Mouse (Mus musculus): ENCODE results near the gene Gm10717. TPM values are rescaled to one million over a fixed set of nuclear protein-coding genes. Genes with fewer than 3 reads are reported as not detected.
"Not testable (repeated sequence)": the region's sequence is repeated elsewhere in the genome, so short reads cannot be mapped to it uniquely, and the experiment has no call there.

The Gm10717 gene
- not detected in 2 replicates for polyA plus RNA-seq (2014; fragmentation: Nextera tagmentation; extraction: Ambion mirVana)

DNA sequence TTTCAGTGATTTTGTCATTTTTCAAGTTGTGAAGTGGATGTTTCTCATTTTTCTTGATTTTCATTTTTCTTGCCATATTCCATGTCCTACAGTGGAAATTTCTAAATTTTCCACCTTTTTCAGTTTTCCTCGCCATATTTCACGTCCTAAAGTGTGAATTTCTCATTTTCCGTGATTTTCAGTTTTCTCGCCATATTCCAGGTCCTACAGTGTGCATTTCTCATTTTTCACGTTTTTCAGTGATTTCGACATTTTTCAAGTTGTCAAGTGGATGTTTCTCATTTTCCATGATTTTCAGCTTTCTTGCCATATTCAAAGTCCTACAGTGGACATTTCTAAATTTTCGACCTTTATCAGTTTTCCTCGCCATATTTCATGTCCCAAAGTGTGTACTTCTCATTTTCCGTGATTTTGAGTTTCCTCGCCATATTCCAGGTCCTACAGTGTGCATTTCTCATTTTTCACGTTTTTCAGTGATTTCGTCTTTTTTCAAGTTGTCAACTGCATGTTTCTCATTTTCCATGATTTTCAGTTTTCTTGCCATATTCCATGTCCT lies at the start of gene Gm10717:
TSS of gene Gm10717 (plus strand) at position 506 of the 556 bp plus-strand sequence.
- H3K4me3 ChIP-seq (ENCODE audit: low read depth, low read length); DNase-seq (ENCODE audit: low spot score); H3K4me2 ChIP-seq (ENCODE audit: low read depth, low read length); H3K9ac ChIP-seq (replicated peaks; ENCODE audit: low read length); H3K27me3 ChIP-seq (ENCODE audit: control insufficient read depth, insufficient read depth, low read length); H3K9me3 ChIP-seq (replicated peaks; ENCODE audit: control insufficient read depth, low read length); H3K36me3 ChIP-seq (replicated peaks; ENCODE audit: control insufficient read depth, insufficient read depth, low read depth, low read length); H3K4me1 ChIP-seq (ENCODE audit: control insufficient read depth, insufficient read depth, low read length); H3K27ac ChIP-seq (replicated peaks; ENCODE audit: low read depth, low read length); ATAC-seq (replicated peaks; ENCODE audit: insufficient number of reproducible peaks, low FRiP score, low TSS enrichment, low read depth): not testable (repeated sequence)
- WGBS: 72% methylated on average over 12 of the region's 12 CpGs

DNA sequence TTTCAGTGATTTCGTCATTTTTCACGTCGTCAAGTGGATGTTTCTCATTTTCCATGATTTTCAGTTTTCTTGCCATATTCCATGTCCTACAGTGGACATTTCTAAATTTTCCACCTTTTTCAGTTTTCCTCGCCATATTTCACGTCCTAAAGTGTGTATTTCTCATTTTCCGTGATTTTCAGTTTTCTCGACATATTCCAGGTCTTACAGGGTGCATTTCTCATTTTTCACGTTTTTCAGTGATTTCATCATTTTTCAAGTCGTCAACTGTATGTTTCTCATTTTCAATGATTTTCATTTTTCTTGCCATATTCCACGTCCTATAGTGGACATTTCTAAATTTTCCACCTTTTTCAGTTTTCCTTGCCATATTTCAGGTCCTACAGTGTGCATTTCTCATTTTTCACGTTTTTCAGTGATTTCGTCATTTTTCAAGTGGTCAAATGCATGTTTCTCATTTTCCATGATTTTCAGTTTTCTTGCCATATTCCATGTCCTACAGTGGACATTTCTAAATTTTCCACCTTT lies 24.7 kb upstream of the Gm10717 start, which contains the start of gene Gm10722:
TSS of gene Gm10722 (plus strand) at position 478 of the 528 bp plus-strand sequence.
- H3K27me3 ChIP-seq (ENCODE audit: control insufficient read depth, insufficient read depth, low read length); H3K36me3 ChIP-seq (replicated peaks; ENCODE audit: control insufficient read depth, insufficient read depth, low read depth, low read length); H3K27ac ChIP-seq (replicated peaks; ENCODE audit: low read depth, low read length); H3K4me1 ChIP-seq (ENCODE audit: control insufficient read depth, insufficient read depth, low read length); H3K9ac ChIP-seq (replicated peaks; ENCODE audit: low read length); H3K9me3 ChIP-seq (replicated peaks; ENCODE audit: control insufficient read depth, low read length); H3K4me3 ChIP-seq (ENCODE audit: low read depth, low read length); H3K4me2 ChIP-seq (ENCODE audit: low read depth, low read length); ATAC-seq (replicated peaks; ENCODE audit: insufficient number of reproducible peaks, low FRiP score, low TSS enrichment, low read depth): not testable (repeated sequence)
- WGBS: 66% methylated on average over 12 of the region's 12 CpGs
- peak; percentile 47 for DNase-seq (ENCODE audit: low spot score)

DNA sequence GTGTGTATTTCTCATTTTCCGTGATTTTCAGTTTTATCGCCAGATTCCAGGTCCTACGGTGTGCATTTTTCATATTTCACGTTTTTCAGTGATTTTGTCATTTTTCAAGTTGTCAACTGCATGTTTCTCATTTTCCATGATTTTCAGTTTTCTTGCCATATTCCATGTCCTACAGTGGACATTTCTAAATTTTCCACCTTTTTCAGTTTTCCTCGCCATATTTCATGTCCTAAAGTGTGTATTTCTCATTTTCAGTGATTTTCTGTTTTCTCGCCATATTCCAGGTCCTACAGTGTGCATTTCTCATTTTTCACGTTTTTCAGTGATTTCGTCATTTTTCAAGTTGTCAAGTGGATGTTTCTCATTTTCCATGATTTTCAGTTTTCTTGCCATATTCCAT lies 24.2 kb upstream of the Gm10717 start:
- H3K27me3 ChIP-seq (ENCODE audit: control insufficient read depth, insufficient read depth, low read length); H3K9me3 ChIP-seq (replicated peaks; ENCODE audit: control insufficient read depth, low read length); ATAC-seq (replicated peaks; ENCODE audit: insufficient number of reproducible peaks, low FRiP score, low TSS enrichment, low read depth); H3K4me1 ChIP-seq (ENCODE audit: control insufficient read depth, insufficient read depth, low read length); H3K4me3 ChIP-seq (ENCODE audit: low read depth, low read length); H3K36me3 ChIP-seq (replicated peaks; ENCODE audit: control insufficient read depth, insufficient read depth, low read depth, low read length); H3K9ac ChIP-seq (replicated peaks; ENCODE audit: low read length); DNase-seq (ENCODE audit: low spot score); H3K27ac ChIP-seq (replicated peaks; ENCODE audit: low read depth, low read length); H3K4me2 ChIP-seq (ENCODE audit: low read depth, low read length): not testable (repeated sequence)
- 65% methylated on average over 8 of the region's 8 CpGs for WGBS

DNA sequence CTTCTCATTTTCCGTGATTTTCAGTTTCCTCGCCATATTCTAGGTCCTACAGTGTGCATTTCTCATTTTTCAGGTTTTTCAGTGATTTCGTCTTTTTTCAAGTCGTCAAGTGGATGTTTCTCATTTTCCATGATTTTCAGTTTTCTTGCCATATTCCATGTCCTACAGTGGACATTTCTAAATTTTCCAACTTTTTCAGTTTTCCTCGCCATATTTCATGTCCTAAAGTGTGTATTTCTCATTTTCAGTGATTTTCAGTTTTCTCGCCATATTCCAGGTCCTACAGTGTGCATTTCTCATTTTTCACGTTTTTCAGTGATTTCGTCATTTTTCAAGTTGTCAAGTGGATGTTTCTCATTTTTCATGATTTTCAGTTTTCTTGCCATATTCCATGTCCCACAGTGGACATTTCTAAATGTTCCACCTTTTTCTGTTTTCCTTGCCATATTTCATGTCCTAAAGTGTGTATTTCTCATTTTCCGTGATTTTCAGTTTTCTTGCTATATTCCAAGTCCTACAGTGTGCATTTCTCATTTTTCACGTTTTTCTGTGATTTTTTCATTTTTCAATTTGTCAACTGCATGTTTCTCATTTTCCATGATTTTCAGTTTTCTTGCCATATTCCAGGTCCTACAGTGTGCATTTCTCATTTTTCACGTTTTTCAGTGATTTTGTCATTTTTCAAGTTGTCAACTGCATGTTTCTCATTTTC lies 23.1 kb upstream of the Gm10717 start:
- not testable (repeated sequence) for H3K4me3 ChIP-seq (ENCODE audit: low read depth, low read length); H3K9me3 ChIP-seq (replicated peaks; ENCODE audit: control insufficient read depth, low read length); H3K27ac ChIP-seq (replicated peaks; ENCODE audit: low read depth, low read length); H3K27me3 ChIP-seq (ENCODE audit: control insufficient read depth, insufficient read depth, low read length); H3K9ac ChIP-seq (replicated peaks; ENCODE audit: low read length); H3K36me3 ChIP-seq (replicated peaks; ENCODE audit: control insufficient read depth, insufficient read depth, low read depth, low read length); H3K4me2 ChIP-seq (ENCODE audit: low read depth, low read length); H3K4me1 ChIP-seq (ENCODE audit: control insufficient read depth, insufficient read depth, low read length)
- WGBS: 54% methylated on average over 8 of the region's 11 CpGs
- ATAC-seq (replicated peaks; ENCODE audit: insufficient number of reproducible peaks, low FRiP score, low TSS enrichment, low read depth) (peak; percentile 88), DNase-seq (ENCODE audit: low spot score) (peak; percentile 70)

DNA sequence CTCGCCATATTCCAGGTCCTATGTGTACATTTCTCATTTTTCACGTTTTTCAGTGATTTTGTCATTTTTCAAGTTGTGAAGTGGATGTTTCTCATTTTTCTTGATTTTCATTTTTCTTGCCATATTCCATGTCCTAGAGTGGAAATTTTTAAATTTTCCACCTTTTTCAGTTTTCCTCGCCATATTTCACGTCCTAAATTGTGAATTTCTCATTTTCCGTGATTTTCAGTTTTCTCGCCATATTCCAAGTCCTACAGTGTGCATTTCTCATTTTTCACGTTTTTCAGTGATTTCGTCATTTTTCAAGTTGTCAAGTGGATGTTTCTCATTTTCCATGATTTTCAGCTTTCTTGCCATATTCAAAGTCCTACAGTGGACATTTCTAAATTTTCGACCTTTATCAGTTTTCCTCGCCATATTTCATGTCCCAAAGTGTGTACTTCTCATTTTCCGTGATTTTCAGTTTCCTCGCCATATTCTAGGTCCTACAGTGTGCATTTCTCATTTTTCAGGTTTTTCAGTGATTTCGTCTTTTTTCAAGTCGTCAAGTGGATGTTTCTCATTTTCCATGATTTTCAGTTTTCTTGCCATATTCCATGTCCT lies 22.3 kb upstream of the Gm10717 start, which contains the start of gene Gm11168:
TSS of gene Gm11168 (plus strand) at position 553 of the 603 bp plus-strand sequence.
- not testable (repeated sequence) for H3K27ac ChIP-seq (replicated peaks; ENCODE audit: low read depth, low read length); DNase-seq (ENCODE audit: low spot score); H3K27me3 ChIP-seq (ENCODE audit: control insufficient read depth, insufficient read depth, low read length); H3K4me3 ChIP-seq (ENCODE audit: low read depth, low read length); H3K4me1 ChIP-seq (ENCODE audit: control insufficient read depth, insufficient read depth, low read length); H3K36me3 ChIP-seq (replicated peaks; ENCODE audit: control insufficient read depth, insufficient read depth, low read depth, low read length); ATAC-seq (replicated peaks; ENCODE audit: insufficient number of reproducible peaks, low FRiP score, low TSS enrichment, low read depth); H3K9me3 ChIP-seq (replicated peaks; ENCODE audit: control insufficient read depth, low read length); H3K4me2 ChIP-seq (ENCODE audit: low read depth, low read length); H3K9ac ChIP-seq (replicated peaks; ENCODE audit: low read length)
- WGBS: 72% methylated on average over 6 of the region's 14 CpGs

DNA sequence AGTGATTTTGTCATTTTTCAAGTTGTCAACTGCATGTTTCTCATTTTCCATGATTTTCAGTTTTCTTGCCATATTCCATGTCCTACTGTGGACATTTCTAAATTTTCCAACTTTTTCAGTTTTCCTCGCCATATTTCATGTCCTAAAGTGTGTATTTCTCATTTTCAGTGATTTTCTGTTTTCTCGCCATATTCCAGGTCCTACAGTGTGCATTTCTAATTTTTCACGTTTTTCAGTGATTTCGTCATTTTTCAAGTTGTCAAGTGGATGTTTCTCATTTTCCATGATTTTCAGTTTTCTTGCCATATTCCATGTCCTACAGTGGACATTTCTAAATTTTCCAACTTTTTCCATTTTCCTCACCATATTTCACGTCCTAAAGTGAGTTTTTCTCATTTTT lies 19.0 kb upstream of the Gm10717 start:
- H3K9me3 ChIP-seq (replicated peaks; ENCODE audit: control insufficient read depth, low read length); H3K27ac ChIP-seq (replicated peaks; ENCODE audit: low read depth, low read length); H3K4me3 ChIP-seq (ENCODE audit: low read depth, low read length); H3K27me3 ChIP-seq (ENCODE audit: control insufficient read depth, insufficient read depth, low read length); H3K9ac ChIP-seq (replicated peaks; ENCODE audit: low read length); H3K4me1 ChIP-seq (ENCODE audit: control insufficient read depth, insufficient read depth, low read length); H3K4me2 ChIP-seq (ENCODE audit: low read depth, low read length); DNase-seq (ENCODE audit: low spot score); H3K36me3 ChIP-seq (replicated peaks; ENCODE audit: control insufficient read depth, insufficient read depth, low read depth, low read length); ATAC-seq (replicated peaks; ENCODE audit: insufficient number of reproducible peaks, low FRiP score, low TSS enrichment, low read depth): not testable (repeated sequence)
- WGBS: 82% methylated on average over 1 of the region's 5 CpGs

DNA sequence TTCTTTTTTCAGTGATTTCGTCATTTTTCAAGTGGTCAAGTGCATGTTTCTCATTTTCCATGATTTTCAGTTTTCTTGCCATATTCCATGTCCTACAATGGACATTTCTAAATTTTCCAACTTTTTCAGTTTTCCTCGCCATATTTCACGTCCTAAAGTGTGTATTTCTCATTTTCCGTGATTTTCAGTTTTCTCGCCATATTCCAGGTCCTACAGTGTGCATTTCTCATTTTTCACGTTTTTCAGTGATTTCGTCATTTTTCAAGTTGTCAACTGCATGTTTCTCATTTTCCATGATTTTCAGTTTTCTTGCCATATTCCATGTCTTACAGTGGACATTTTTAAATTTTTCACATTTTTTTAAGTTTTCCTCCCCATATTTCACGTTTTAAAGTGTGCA lies 18.6 kb upstream of the Gm10717 start:
- not testable (repeated sequence) for H3K27ac ChIP-seq (replicated peaks; ENCODE audit: low read depth, low read length); H3K27me3 ChIP-seq (ENCODE audit: control insufficient read depth, insufficient read depth, low read length); H3K9ac ChIP-seq (replicated peaks; ENCODE audit: low read length); H3K36me3 ChIP-seq (replicated peaks; ENCODE audit: control insufficient read depth, insufficient read depth, low read depth, low read length); DNase-seq (ENCODE audit: low spot score); H3K4me1 ChIP-seq (ENCODE audit: control insufficient read depth, insufficient read depth, low read length); H3K4me3 ChIP-seq (ENCODE audit: low read depth, low read length); H3K4me2 ChIP-seq (ENCODE audit: low read depth, low read length); H3K9me3 ChIP-seq (replicated peaks; ENCODE audit: control insufficient read depth, low read length)
- 71% methylated on average over 7 of the region's 8 CpGs for WGBS
- ATAC-seq (replicated peaks; ENCODE audit: insufficient number of reproducible peaks, low FRiP score, low TSS enrichment, low read depth): peak; percentile 83

DNA sequence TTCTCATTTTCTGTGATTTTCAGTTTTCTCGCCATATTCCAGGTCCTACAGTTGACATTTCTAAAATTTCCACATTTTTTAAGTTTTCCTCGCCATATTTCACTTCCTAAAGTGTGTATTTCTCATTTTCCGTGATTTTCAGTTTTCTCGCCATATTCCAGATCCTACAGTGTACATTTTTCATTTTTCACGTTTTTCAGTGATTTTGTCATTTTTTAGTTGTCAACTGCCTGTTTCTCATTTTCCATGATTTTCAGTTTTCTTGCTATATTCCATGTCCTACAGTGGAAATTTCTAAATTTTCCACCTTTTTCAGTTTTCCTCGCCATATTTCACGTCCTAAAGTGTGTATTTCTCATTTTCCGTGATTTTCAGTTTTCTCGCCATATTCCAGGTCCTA lies 17.9 kb upstream of the Gm10717 start:
- not testable (repeated sequence) for H3K4me3 ChIP-seq (ENCODE audit: low read depth, low read length); ATAC-seq (replicated peaks; ENCODE audit: insufficient number of reproducible peaks, low FRiP score, low TSS enrichment, low read depth); H3K27ac ChIP-seq (replicated peaks; ENCODE audit: low read depth, low read length); H3K4me1 ChIP-seq (ENCODE audit: control insufficient read depth, insufficient read depth, low read length); H3K4me2 ChIP-seq (ENCODE audit: low read depth, low read length); H3K9ac ChIP-seq (replicated peaks; ENCODE audit: low read length); H3K9me3 ChIP-seq (replicated peaks; ENCODE audit: control insufficient read depth, low read length); H3K27me3 ChIP-seq (ENCODE audit: control insufficient read depth, insufficient read depth, low read length); H3K36me3 ChIP-seq (replicated peaks; ENCODE audit: control insufficient read depth, insufficient read depth, low read depth, low read length)
- WGBS: 79% methylated on average over 7 of the region's 9 CpGs
- peak; percentile 11 for DNase-seq (ENCODE audit: low spot score)
